In the genomic region with DNA sequence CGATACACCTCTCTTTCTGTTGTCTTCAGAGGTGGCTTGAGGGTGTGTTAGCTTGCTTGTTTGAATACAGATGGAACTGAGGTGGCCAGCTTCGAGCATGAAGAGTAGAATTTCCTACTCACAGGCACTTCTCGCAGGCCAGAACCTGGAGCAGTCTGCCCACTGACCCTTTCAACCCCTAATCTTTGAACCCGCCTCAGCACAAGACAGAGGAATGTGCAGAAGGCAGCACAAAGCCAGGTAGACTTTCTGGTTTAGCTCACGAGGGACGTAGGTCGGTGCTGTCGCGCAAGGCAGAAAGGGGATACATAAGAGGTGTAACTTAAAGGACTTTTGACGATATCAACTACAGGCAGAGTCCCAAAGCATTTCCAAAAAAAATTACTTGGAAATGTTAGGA, we compare ENCODE assay signal across 8 mouse cellular contexts. TPM values are rescaled to one million over a fixed set of nuclear protein-coding genes. Genes with fewer than 3 reads are reported as not detected.
DNase-seq lines count a peak whose midpoint lies in the region; ATAC-seq lines count a peak whose summit lies in the region.

No protein-coding gene starts in this region.

- H3K4me3 ChIP-seq in lung, embryonic 15.5 days, result peak overlapping the region; percentile 90
- H3K4me3 ChIP-seq in heart, embryonic 14.5 days (ENCODE audit: control insufficient read depth in 1 of 2, insufficient read depth in 1 of 2, low read depth in 1 of 2, low read length in 2 of 2), result peak overlapping the region; percentile 75 to 82
- H3K4me3 ChIP-seq in neural tube, embryonic 12.5 days, result peak overlapping the region; percentile 65

- no peak for DNase-seq in lung, postnatal 10 days
- peak; percentile 27 for DNase-seq in brain, adult 2 months (ENCODE audit: low read depth, low spot score)
- peak; percentile 35 to 60 for DNase-seq in kidney, postnatal 4 days
- DNase-seq in left cerebral cortex, adult 18-20 months (ENCODE audit: low spot score in 2 of 2), result no peak
- no peak for DNase-seq in layer of hippocampus, adult 8-10 months (ENCODE audit: low spot score in 2 of 2)

- no peaks in the 10 kb centered on the region for H3K36me3 ChIP-seq in lung, embryonic 15.5 days
- no peaks in the 10 kb centered on the region for H3K36me3 ChIP-seq in heart, embryonic 14.5 days (ENCODE audit: control insufficient read depth, insufficient read depth, low read length)
- H3K36me3 ChIP-seq in neural tube, embryonic 12.5 days, result no peaks in the 10 kb centered on the region

- H3K27ac ChIP-seq in lung, embryonic 15.5 days, result peak overlapping the region; percentile 91; the same call in 1 of the 2 replicates
- H3K27ac ChIP-seq in heart, embryonic 14.5 days (replicated peaks in 1 of 2; ENCODE audit: control insufficient read depth in 1 of 2, insufficient read depth in 1 of 2, low read depth in 2 of 2, low read length in 2 of 2), result peak overlapping the region; percentile 50 to 93; a peak in 3 of 4 replicates
- no peak overlapping the region for H3K27ac ChIP-seq in neural tube, embryonic 12.5 days

- 3% methylated on average over 10 of the region's 10 CpGs for WGBS in lung, embryonic 15.5 days
- WGBS in heart, embryonic 14.5 days, result 5% methylated on average over 10 of the region's 10 CpGs
- WGBS in neural tube, embryonic 12.5 days, result 5% methylated on average over 10 of the region's 10 CpGs

- H3K9ac ChIP-seq in lung, embryonic 15.5 days, result peak overlapping the region; percentile 92
- peak overlapping the region; percentile 91 for H3K9ac ChIP-seq in heart, embryonic 14.5 days (ENCODE audit: low read length)
- peak overlapping the region; percentile 35 for H3K9ac ChIP-seq in neural tube, embryonic 12.5 days

- no peaks in the 10 kb centered on the region for H3K27me3 ChIP-seq in lung, embryonic 15.5 days
- H3K27me3 ChIP-seq in heart, embryonic 14.5 days (ENCODE audit: control insufficient read depth, insufficient read depth, low read length), result no peaks in the 10 kb centered on the region
- H3K27me3 ChIP-seq in neural tube, embryonic 12.5 days (replicated peaks), result peaks cover 31% of the 10 kb centered on the region

- peak overlapping the region; percentile 75 for H3K4me2 ChIP-seq in lung, embryonic 15.5 days
- peak overlapping the region; percentile 71 for H3K4me2 ChIP-seq in heart, embryonic 14.5 days (ENCODE audit: low read length)
- H3K4me2 ChIP-seq in neural tube, embryonic 12.5 days (replicated peaks), result peak overlapping the region; percentile 89

- peaks cover 25% of the 10 kb centered on the region for H3K4me1 ChIP-seq in lung, embryonic 15.5 days
- H3K4me1 ChIP-seq in heart, embryonic 14.5 days (ENCODE audit: control insufficient read depth in 2 of 2, insufficient read depth in 2 of 2, low read length in 2 of 2), result peaks cover 19 to 32% of the 10 kb centered on the region in 2 experiments
- H3K4me1 ChIP-seq in neural tube, embryonic 12.5 days, result peaks cover 15% of the 10 kb centered on the region

- no peak for ATAC-seq in lung, embryonic 15.5 days (ENCODE audit: borderline replicate concordance, extremely low read depth, low FRiP score, low TSS enrichment)
- no peak for ATAC-seq in heart, embryonic 14.5 days (ENCODE audit: insufficient number of reproducible peaks, insufficient read depth, low FRiP score, low read depth)
- ATAC-seq in neural tube, embryonic 12.5 days (ENCODE audit: low FRiP score, low read depth), result 0 out of 2 replicates have a peak, but pooled peaks have one; percentile 1

- no peaks in the 10 kb centered on the region for H3K9me3 ChIP-seq in lung, embryonic 15.5 days
- no peaks in the 10 kb centered on the region for H3K9me3 ChIP-seq in heart, embryonic 14.5 days (ENCODE audit: control insufficient read depth, low read length)
- no peaks in the 10 kb centered on the region for H3K9me3 ChIP-seq in neural tube, embryonic 12.5 days

RNA-seq across cellular contexts. Expression of a gene that starts 0.9 kb away (rescaled TPM):
- polyA plus RNA-seq in lung, embryonic 15.5 days (2015; fragmentation: Nextera tagmentation; extraction: Ambion mirVana), result 23.0 and 23.8 TPM in 2 replicates
- 24.2 and 26.2 TPM in 2 replicates for polyA plus RNA-seq in heart, embryonic 14.5 days (2014; fragmentation: Nextera tagmentation; extraction: Ambion mirVana)
- 12.1 and 12.6 TPM in 2 replicates for polyA plus RNA-seq in neural tube, embryonic 12.5 days (2016; fragmentation: Nextera tagmentation; extraction: Ambion mirVana)
- total RNA-seq in left cerebral cortex, adult 18-20 months (2021), result 10 to 100 TPM; 40.4 to 44.0 TPM
- total RNA-seq in layer of hippocampus, adult 8-10 months (2022), result 10 to 100 TPM in 3 of 4 experiments, 1 to 10 TPM in 1; 9.6 to 10.8 (median 10.2) TPM

RNA-seq across cellular contexts. Expression of a gene that starts 32.4 kb away (rescaled TPM):
- 18.0 and 19.5 TPM in 2 replicates for polyA plus RNA-seq in lung, embryonic 15.5 days (2015; fragmentation: Nextera tagmentation; extraction: Ambion mirVana)
- polyA plus RNA-seq in heart, embryonic 14.5 days (2014; fragmentation: Nextera tagmentation; extraction: Ambion mirVana), result 14.7 and 16.7 TPM in 2 replicates
- polyA plus RNA-seq in neural tube, embryonic 12.5 days (2016; fragmentation: Nextera tagmentation; extraction: Ambion mirVana), result 23.0 and 23.7 TPM in 2 replicates
- 10 to 100 TPM; 19.8 TPM for total RNA-seq in left cerebral cortex, adult 18-20 months (2021)
- 10 to 100 TPM; 19.8 to 21.5 (median 20.9) TPM for total RNA-seq in layer of hippocampus, adult 8-10 months (2022)

Comparison
In these comparisons a context has a peak if more than half of its experiments do, and no peak if none do; other contexts are left out.
1. H3K9ac ChIP-seq: peak in every context shown above with its lines; median percentile 92 in lung, embryonic 15.5 days; 91 in heart, embryonic 14.5 days; 35 in neural tube, embryonic 12.5 days.
2. DNase-seq: peak in brain, adult 2 months (single experiment) and kidney, postnatal 4 days (2 of 2); none in lung, postnatal 10 days (single experiment), left cerebral cortex, adult 18-20 months (0 of 2) and layer of hippocampus, adult 8-10 months (0 of 2).
3. Peak in every context shown above with its lines, with median percentiles within 50 percentile points of each other: H3K4me2 ChIP-seq and H3K4me3 ChIP-seq.